Mouse (Mus musculus) embryonic facial prominence, embryonic 11.5 days (tissue): ENCODE data around the gene Kctd4. TPM values are rescaled to one million over a fixed set of nuclear protein-coding genes. Genes with fewer than 3 reads are reported as not detected.

ENCODE experiments used
- ATAC-seq: fragments of 200-750 bp; cut with Nextera tagmentation; replicated peaks from 2 replicates; pipeline ENCODE4 v1.8.0; 2017; ENCODE audit warnings: low read depth; ENCODE audit not compliant: insufficient number of reproducible peaks, low FRiP score, low TSS enrichment
- DNase-seq: peaks from one replicate; pipeline ENCODE4 v3.0.0-alpha.2; 2015; ENCODE audit warnings: low spot score
- H3K27ac ChIP-seq: fragments of 300-500 bp; sonication (generic); replicated peaks from 2 replicates; pipeline ENCODE4 v1.5.1; 2014; ENCODE audit warnings: mild to moderate bottlenecking, low read depth, low read length, control low read depth
- H3K27me3 ChIP-seq: fragments of 300-500 bp; sonication (generic); 2 replicates; pipeline ENCODE4 v1.6.1; 2014; ENCODE audit warnings: mild to moderate bottlenecking, low read length, moderate library complexity, mixed read lengths; ENCODE audit not compliant: control insufficient read depth, insufficient read depth
- H3K36me3 ChIP-seq: fragments of 300-500 bp; sonication (generic); replicated peaks from 2 replicates; pipeline ENCODE4 v1.6.1; 2014; ENCODE audit warnings: low read depth, mild to moderate bottlenecking, low read length, moderate library complexity, mixed read lengths; ENCODE audit not compliant: control insufficient read depth, insufficient read depth
- H3K4me1 ChIP-seq: fragments of 300-500 bp; sonication (generic); 2 replicates; pipeline ENCODE4 v1.6.1; 2014; ENCODE audit warnings: low read length, mixed read lengths; ENCODE audit not compliant: control insufficient read depth, insufficient read depth
- H3K4me2 ChIP-seq: fragments of 300-500 bp; sonication (generic); 2 replicates; pipeline ENCODE4 v1.6.1; 2014; ENCODE audit warnings: low read depth, mild to moderate bottlenecking, control low read depth, low read length, moderate library complexity
- H3K4me3 ChIP-seq: fragments of 300-500 bp; sonication (generic); 2 replicates; pipeline ENCODE4 v1.5.1; 2014; ENCODE audit warnings: low read depth, low read length, control low read depth
- H3K9ac ChIP-seq: fragments of 300-500 bp; sonication (generic); replicated peaks from 2 replicates; pipeline ENCODE4 v1.6.1; 2014; ENCODE audit warnings: mild to moderate bottlenecking, control low read depth, low read length
- H3K9me3 ChIP-seq: fragments of 300-500 bp; sonication (generic); replicated peaks from 2 replicates; pipeline ENCODE4 v1.6.1; 2016; ENCODE audit warnings: mild to moderate bottlenecking, low read length, inconsistent platforms, mixed read lengths; ENCODE audit not compliant: control insufficient read depth
- WGBS: fragments of 180-500 bp; shearing (Covaris S2); extraction: QIAGEN DNeasy Blood & Tissue Kit; methylation state at CpG from one replicate; pipeline ENCODE4 v1.1.7; 2014; 5-methylcytosine and 5-hydroxymethylcytosine counted together
- polyA plus RNA-seq: library from polyadenylated mRNA; unstranded; fragments of >200 nt; fragmentation: Nextera tagmentation; extraction: Ambion mirVana; gene quantifications from 2 replicates; pipeline ENCODE4 v1.2.1, GENCODE M21; 2014

The Kctd4 gene
- polyA plus RNA-seq, 1 experiment from 2014 or later = 0.34 TPM

GRCm38 (mm10) chr14:75964433-75964832 is 9.6 kb downstream of the Kctd4 start:
- Histone ChIP-seq H3K9me3 (no peaks in the 10 kb centered on the region), H3K4me1 (no peaks in the 10 kb centered on the region), H3K27me3 (no peaks in the 10 kb centered on the region), H3K9ac (no peak overlapping the region), H3K36me3 (no peaks in the 10 kb centered on the region), H3K4me2 (no peak overlapping the region), H3K4me3 (no peak overlapping the region), H3K27ac (no peak overlapping the region)
- no peak for DNase-seq
- no peak for ATAC-seq
- WGBS = 89% methylated on average over 1 of the region's 1 CpGs

- no peaks in the 10 kb centered on the region for H3K9me3 ChIP-seq
- no peaks in the 10 kb centered on the region for H3K4me1 ChIP-seq
- ATAC-seq (no peak), DNase-seq (no peak)
- no peaks in the 10 kb centered on the region for H3K36me3 ChIP-seq
- 90% methylated on average over 5 of the region's 5 CpGs for WGBS
- H3K27ac ChIP-seq = no peak overlapping the region
- no peak overlapping the region for H3K4me3 ChIP-seq
- H3K27me3 ChIP-seq = no peaks in the 10 kb centered on the region
- no peak overlapping the region for H3K4me2 ChIP-seq
- H3K9ac ChIP-seq = no peak overlapping the region
Observed at GRCm38 (mm10) chr14:75967291-75967690, 12.5 kb downstream of the Kctd4 start.

- H3K9me3 ChIP-seq = no peaks in the 10 kb centered on the region
- no peak overlapping the region for H3K4me2 ChIP-seq
- 57% methylated on average over 3 of the region's 3 CpGs for WGBS
- H3K27ac ChIP-seq = no peak overlapping the region
- H3K9ac ChIP-seq = no peak overlapping the region
- H3K4me1 ChIP-seq = no peaks in the 10 kb centered on the region
- DNase-seq (no peak), ATAC-seq (no peak)
- H3K4me3 ChIP-seq = no peak overlapping the region
- no peaks in the 10 kb centered on the region for H3K27me3 ChIP-seq
- H3K36me3 ChIP-seq = no peaks in the 10 kb centered on the region
Observed at GRCm38 (mm10) chr14:75976107-75976506, 21.3 kb downstream of the Kctd4 start.

- no peak overlapping the region for H3K4me3 ChIP-seq
- no peaks in the 10 kb centered on the region for H3K9me3 ChIP-seq
- H3K36me3 ChIP-seq = no peaks in the 10 kb centered on the region
- ATAC-seq = no peak
- H3K27me3 ChIP-seq = no peaks in the 10 kb centered on the region
- no peak overlapping the region for H3K4me2 ChIP-seq
- no peak overlapping the region for H3K27ac ChIP-seq
- H3K9ac ChIP-seq = no peak overlapping the region
- no peak for DNase-seq
- WGBS = 94% methylated on average over 3 of the region's 3 CpGs
- H3K4me1 ChIP-seq = no peaks in the 10 kb centered on the region
Observed at GRCm38 (mm10) chr14:75981231-75981630, 26.4 kb downstream of the Kctd4 start.

GRCm38 (mm10) chr14:75983891-75984290 is 29.1 kb downstream of the Kctd4 start:
- no peak overlapping the region for H3K4me2 ChIP-seq
- no peaks in the 10 kb centered on the region for H3K9me3 ChIP-seq
- H3K27ac ChIP-seq = no peak overlapping the region
- no peaks in the 10 kb centered on the region for H3K36me3 ChIP-seq
- no peak for DNase-seq
- no peak overlapping the region for H3K9ac ChIP-seq
- 80% methylated on average over 2 of the region's 2 CpGs for WGBS
- no peaks in the 10 kb centered on the region for H3K27me3 ChIP-seq
- no peak overlapping the region for H3K4me3 ChIP-seq
- no peak for ATAC-seq
- H3K4me1 ChIP-seq = no peaks in the 10 kb centered on the region

GRCm38 (mm10) chr14:75985112-75985511 is 30.3 kb downstream of the Kctd4 start:
- H3K27me3 ChIP-seq = no peaks in the 10 kb centered on the region
- WGBS = 63% methylated on average over 4 of the region's 4 CpGs

GRCm38 (mm10) chr14:75986878-75987483 is 32.2 kb downstream of the Kctd4 start:
- Histone ChIP-seq H3K4me3 (no peak overlapping the region), H3K27me3 (no peaks in the 10 kb centered on the region), H3K4me1 (no peaks in the 10 kb centered on the region), H3K36me3 (no peaks in the 10 kb centered on the region), H3K4me2 (no peak overlapping the region), H3K9ac (no peak overlapping the region), H3K27ac (no peak overlapping the region), H3K9me3 (no peaks in the 10 kb centered on the region)
- WGBS = 90% methylated on average over 7 of the region's 7 CpGs
- DNase-seq = no peak
- ATAC-seq = no peak

More at GRCm38 (mm10) chr14:75985112-75985511, 30.3 kb downstream of the Kctd4 start:
- H3K27ac ChIP-seq = no peak overlapping the region
- no peak overlapping the region for H3K9ac ChIP-seq
- ATAC-seq (no peak), DNase-seq (no peak)
- no peak overlapping the region for H3K4me2 ChIP-seq
- no peaks in the 10 kb centered on the region for H3K36me3 ChIP-seq
- H3K9me3 ChIP-seq = no peaks in the 10 kb centered on the region
- no peak overlapping the region for H3K4me3 ChIP-seq
- no peaks in the 10 kb centered on the region for H3K4me1 ChIP-seq

- Histone ChIP-seq H3K9me3 (no peaks in the 10 kb centered on the region), H3K4me2 (no peak overlapping the region), H3K27ac (no peak overlapping the region), H3K36me3 (no peaks in the 10 kb centered on the region), H3K4me3 (no peak overlapping the region), H3K4me1 (no peaks in the 10 kb centered on the region), H3K9ac (no peak overlapping the region), H3K27me3 (no peaks in the 10 kb centered on the region)
- 75% methylated on average over 1 of the region's 1 CpGs for WGBS
- ATAC-seq = no peak
- DNase-seq = no peak
Observed at GRCm38 (mm10) chr14:75989168-75989567, 34.4 kb downstream of the Kctd4 start.
